Mouse (Mus musculus) cerebellum, adult 2 months (tissue): ENCODE measurements around the gene Psen2.

Experiments used
- CTCF ChIP-seq: fragments of 200-500 bp; IDR thresholded peaks from 2 replicates; pipeline ENCODE4 v1.5.1; 2011; ENCODE audit warnings: low read depth, mild to moderate bottlenecking, control low read depth, low read length, moderate library complexity, borderline replicate concordance; ENCODE audit not compliant: insufficient read depth
- POLR2A ChIP-seq: fragments of 200-500 bp; IDR thresholded peaks from 2 replicates; pipeline ENCODE4 v1.6.1; 2011; ENCODE audit warnings: low read length, control low read depth, borderline replicate concordance; ENCODE audit not compliant: insufficient read depth

GRCm38 (mm10) chr1:180255294-180256117, 7.7 kb downstream of the Psen2 start:
- no peak for TF ChIP-seq CTCF
- TF ChIP-seq POLR2A = no peak
